ENCODE assay signal across 10 mouse cellular contexts in genomic region chr5:25754236-25754766, GRCm38 (mm10). TPM values are rescaled to one million over a fixed set of nuclear protein-coding genes. Genes with fewer than 3 reads are reported as not detected.
DNase-seq lines count a peak whose midpoint lies in the region; ATAC-seq lines count a peak whose summit lies in the region.
"Had no signal": no experiment of that assay in that cellular context is flagged by ENCODE, and none has a peak within 500 bp of the region (broad histone marks: within the 10 kb centered on the region; RNA-seq: fewer than 3 reads in every experiment).

No protein-coding gene starts in this region.

- H3K4me2 ChIP-seq in kidney, embryonic 15.5 days = no peak overlapping the region
- H3K4me2 ChIP-seq in lung, embryonic 15.5 days = no peak overlapping the region
- H3K4me2 ChIP-seq: limb, embryonic 15.5 days had no signal

- H3K27ac ChIP-seq in kidney, embryonic 15.5 days = 0 out of 2 replicates have a peak overlapping the region, but pooled peaks have one; percentile 4
- 0 out of 2 replicates have a peak overlapping the region, but pooled peaks have one; percentile 33 for H3K27ac ChIP-seq in lung, embryonic 15.5 days
- H3K27ac ChIP-seq: limb, embryonic 15.5 days had no signal

- H3K27me3 ChIP-seq in kidney, embryonic 15.5 days = no peaks in the 10 kb centered on the region
- no peaks in the 10 kb centered on the region for H3K27me3 ChIP-seq in lung, embryonic 15.5 days
- H3K27me3 ChIP-seq: limb, embryonic 15.5 days had no signal

- H3K4me1 ChIP-seq in kidney, embryonic 15.5 days = peaks cover under 1% of the 10 kb centered on the region
- H3K4me1 ChIP-seq in lung, embryonic 15.5 days = peaks cover 13% of the 10 kb centered on the region

- no peak overlapping the region for H3K9ac ChIP-seq in kidney, embryonic 15.5 days
- no peak overlapping the region for H3K9ac ChIP-seq in lung, embryonic 15.5 days
- H3K9ac ChIP-seq: limb, embryonic 15.5 days had no signal

- no peaks in the 10 kb centered on the region for H3K9me3 ChIP-seq in kidney, embryonic 15.5 days (replicated peaks)
- H3K9me3 ChIP-seq in lung, embryonic 15.5 days = no peaks in the 10 kb centered on the region
- H3K9me3 ChIP-seq: G1E; limb, embryonic 15.5 days had no signal

- no peak overlapping the region for H3K4me3 ChIP-seq in kidney, embryonic 15.5 days (replicated peaks)
- H3K4me3 ChIP-seq in lung, embryonic 15.5 days = no peak overlapping the region
- H3K4me3 ChIP-seq: limb, embryonic 15.5 days had no signal

- no peak for DNase-seq in kidney, adult 8-10 months
- peak; percentile 14 for DNase-seq in adrenal gland, postnatal 25 days
- DNase-seq in heart, adult 18-20 months = peak; percentile 63 to 81
- no peak for DNase-seq in layer of hippocampus, postnatal 25 days (ENCODE audit: extremely low spot score in 1 of 2, low spot score in 1 of 2)
- DNase-seq in spleen, adult 18-20 months = no peak
- DNase-seq in right cerebral cortex, postnatal 36 days (ENCODE audit: low spot score in 2 of 2) = no peak

- WGBS in kidney, embryonic 15.5 days = 13% methylated on average over 2 of the region's 2 CpGs
- 3% methylated on average over 2 of the region's 2 CpGs for WGBS in lung, embryonic 15.5 days

- 0 out of 2 replicates have a peak, but pooled peaks have one; percentile 46 for ATAC-seq in kidney, embryonic 15.5 days (replicated peaks; ENCODE audit: low FRiP score)
- peak; percentile 77; the same call in 1 of the 2 replicates for ATAC-seq in lung, embryonic 15.5 days (ENCODE audit: borderline replicate concordance, extremely low read depth, low FRiP score, low TSS enrichment)

- no peaks in the 10 kb centered on the region for H3K36me3 ChIP-seq in kidney, embryonic 15.5 days
- no peaks in the 10 kb centered on the region for H3K36me3 ChIP-seq in lung, embryonic 15.5 days
- H3K36me3 ChIP-seq: G1E; limb, embryonic 15.5 days had no signal

RNA-seq across cellular contexts. Expression of gene Actr3b, which starts 5.5 kb away (rescaled TPM):
- 5.2 and 5.3 TPM in 2 replicates for polyA plus RNA-seq in kidney, embryonic 15.5 days (2015; fragmentation: Nextera tagmentation; extraction: Ambion mirVana)
- 6.1 and 9.6 TPM in 2 replicates for total RNA-seq in adrenal gland, postnatal 25 days (2021)
- total RNA-seq in heart, adult 18-20 months (2021) = 10 to 100 TPM; 41.9 to 47.6 TPM
- polyA plus RNA-seq in lung, embryonic 15.5 days (2015; fragmentation: Nextera tagmentation; extraction: Ambion mirVana) = 2.8 and 3.2 TPM in 2 replicates
- 100 to 1,000 TPM; 145 to 156 TPM for total RNA-seq in layer of hippocampus, postnatal 25 days (2021)

RNA-seq across cellular contexts. Expression of gene Xrcc2, which starts 48.7 kb away (rescaled TPM):
- polyA plus RNA-seq in kidney, embryonic 15.5 days (2015; fragmentation: Nextera tagmentation; extraction: Ambion mirVana) = 10.5 and 10.9 TPM in 2 replicates
- total RNA-seq in adrenal gland, postnatal 25 days (2021) = 6.1 and 6.8 TPM in 2 replicates
- 1 to 10 TPM; 5.6 to 6.2 TPM for total RNA-seq in heart, adult 18-20 months (2021)
- 9.6 and 10.4 TPM in 2 replicates for polyA plus RNA-seq in lung, embryonic 15.5 days (2015; fragmentation: Nextera tagmentation; extraction: Ambion mirVana)
- 1 to 10 TPM; 4.4 to 5.0 TPM for total RNA-seq in layer of hippocampus, postnatal 25 days (2021)

Comparison
In these comparisons a context has a peak if more than half of its experiments do, and no peak if none do; other contexts are left out.
1. DNase-seq: peak in adrenal gland, postnatal 25 days (single experiment) and heart, adult 18-20 months (2 of 2); none in kidney, adult 8-10 months (0 of 2), layer of hippocampus, postnatal 25 days (0 of 2), spleen, adult 18-20 months (0 of 2) and right cerebral cortex, postnatal 36 days (0 of 2).